Mouse (Mus musculus): ENCODE measurements around the gene Igsf9.

Igsf9 gene

DNA sequence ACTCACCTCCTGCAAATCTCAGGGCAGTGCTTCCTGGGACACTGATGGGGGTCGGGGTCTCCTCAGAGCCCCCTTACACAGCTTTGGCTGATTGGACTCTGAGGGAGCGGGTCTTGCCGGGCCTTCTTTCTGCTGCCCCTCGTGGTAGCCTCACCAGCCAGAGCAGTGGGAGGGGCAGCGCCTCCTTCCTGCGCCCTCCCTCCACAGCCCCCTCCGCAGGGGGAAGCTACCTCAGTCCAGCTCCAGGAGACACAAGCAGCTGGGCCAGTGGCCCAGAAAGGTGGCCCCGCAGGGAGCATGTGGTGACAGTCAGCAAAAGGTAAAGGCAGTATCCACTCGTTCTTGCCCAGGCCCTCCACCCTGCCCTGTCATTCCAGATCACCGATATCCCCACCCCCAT, 15.8 kb downstream of the Igsf9 start:
- no peak for DNase-seq (ENCODE audit: low read depth)

DNA sequence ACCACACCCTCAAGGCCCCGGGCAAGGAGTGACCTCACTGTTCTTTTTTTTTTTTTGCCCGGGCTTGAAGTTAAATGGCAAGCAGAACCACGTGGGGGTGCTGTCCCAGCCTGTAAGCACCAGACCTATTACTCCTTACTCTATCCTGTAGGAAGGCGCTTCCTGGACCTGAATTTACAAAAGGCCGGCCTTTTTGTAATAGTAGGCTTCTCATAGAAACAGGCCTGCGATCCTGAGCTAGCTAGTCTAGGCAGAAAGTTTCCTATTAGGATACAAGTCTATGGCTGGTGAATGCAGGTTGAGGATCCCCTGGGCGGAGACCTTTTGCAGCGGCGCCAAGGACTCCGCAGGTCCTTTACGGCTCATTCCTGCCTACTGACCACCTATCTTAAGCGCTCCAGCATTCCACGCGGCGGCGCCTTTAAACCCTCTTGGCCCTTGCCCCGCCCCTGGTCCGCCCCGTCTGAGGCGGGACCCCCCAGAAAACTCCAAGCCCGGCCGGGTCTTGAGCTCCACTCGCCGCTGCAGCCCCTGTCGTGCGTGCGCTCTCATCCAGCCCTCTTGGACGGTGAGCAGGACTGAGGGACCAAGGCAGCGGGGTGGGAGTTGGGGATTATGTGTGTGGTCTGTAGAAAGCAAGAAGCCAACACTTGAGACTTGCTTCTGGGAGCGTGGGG, 18.3 kb downstream of the Igsf9 start, which contains the start of gene Tagln2:
TSS of gene Tagln2 (plus strand) at position 283 of the 677 bp plus-strand sequence.
- DNase-seq (ENCODE audit: low read depth) = peak; percentile 79

DNA sequence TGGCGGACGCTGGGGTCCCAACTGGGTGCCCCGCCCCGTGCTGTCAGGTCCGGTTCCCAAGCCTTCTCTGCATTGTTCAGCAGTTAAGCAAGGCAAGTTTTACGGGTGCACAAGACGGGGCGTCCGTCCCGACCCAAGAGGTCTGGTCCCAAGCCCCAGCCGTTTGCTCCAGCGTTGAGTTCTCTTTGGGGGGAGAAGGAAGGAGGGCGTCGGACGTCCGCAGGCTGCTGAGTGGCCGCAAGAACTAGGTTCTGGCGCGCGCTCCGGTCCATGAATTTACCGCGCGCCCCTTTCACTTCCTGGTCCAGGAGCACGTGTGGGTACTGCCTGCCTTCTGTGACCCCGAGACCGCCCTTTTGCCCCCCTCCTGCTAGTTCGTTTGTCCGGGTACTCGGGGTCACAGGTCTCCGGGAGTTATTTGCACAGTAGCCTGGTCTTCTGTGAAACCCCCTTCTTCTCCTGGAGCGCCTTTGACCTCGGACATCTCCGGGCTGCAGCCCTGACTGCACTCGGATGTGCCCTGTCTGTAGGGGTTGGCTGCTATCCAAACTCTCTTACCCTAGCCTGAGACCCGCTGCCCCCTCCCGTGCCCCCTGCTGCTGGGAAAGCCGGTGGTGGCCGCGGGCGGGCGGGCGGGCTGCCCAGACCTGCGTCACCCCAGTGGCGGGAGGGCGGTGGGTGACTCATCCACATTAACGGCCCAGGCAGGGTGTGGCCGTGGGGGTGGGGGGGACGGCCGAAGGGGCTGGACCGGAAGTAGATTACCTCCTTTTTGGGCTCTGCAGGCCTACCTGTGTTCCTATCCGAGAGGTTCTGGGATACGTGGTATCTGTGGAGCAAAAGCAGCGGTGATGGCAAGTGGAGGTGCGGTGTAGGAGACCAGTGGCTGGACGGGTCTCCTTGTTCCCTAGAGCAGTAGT, 19.1 kb downstream of the Igsf9 start:
- peak; percentile 81 for DNase-seq (ENCODE audit: low read depth)

DNA sequence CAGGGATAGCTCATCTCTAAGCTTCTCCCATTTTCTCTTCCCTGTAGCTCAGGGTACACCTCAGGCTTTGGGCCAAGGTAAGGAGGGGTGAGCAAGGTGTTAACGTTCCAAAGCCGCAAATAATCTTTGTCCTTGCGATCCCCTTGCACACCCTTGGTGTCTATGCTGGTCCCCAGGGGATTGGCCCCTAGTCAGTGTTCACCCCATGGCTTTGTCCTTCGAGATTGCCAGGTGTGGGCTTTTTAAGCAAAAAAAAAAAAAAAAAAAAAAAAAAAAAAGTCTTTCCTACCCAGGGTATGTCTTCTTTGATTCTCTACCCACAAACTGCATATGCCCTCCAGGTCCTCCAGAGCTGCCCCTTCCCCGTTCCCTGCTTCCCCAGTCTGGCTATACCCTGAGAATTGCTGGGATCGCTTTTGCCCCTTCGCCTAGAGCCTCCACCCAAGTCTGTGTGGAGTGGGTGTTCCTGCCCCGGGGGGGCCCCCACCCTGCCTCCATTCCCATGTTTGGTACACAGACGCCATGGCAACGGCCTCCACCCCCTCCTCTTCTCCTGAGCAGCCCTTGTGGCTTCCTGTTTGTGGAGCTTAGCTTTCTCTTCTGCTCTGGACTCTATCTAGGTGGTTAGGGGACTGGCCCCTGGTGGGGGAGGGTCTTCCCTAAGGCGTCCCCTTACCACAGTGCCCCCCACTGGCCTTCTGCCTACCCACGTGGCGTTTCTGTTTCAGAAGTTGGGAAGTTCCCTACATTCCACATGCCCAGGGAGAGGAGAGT, 20.0 kb downstream of the Igsf9 start:
- DNase-seq (ENCODE audit: low read depth) = peak; percentile 91

DNA sequence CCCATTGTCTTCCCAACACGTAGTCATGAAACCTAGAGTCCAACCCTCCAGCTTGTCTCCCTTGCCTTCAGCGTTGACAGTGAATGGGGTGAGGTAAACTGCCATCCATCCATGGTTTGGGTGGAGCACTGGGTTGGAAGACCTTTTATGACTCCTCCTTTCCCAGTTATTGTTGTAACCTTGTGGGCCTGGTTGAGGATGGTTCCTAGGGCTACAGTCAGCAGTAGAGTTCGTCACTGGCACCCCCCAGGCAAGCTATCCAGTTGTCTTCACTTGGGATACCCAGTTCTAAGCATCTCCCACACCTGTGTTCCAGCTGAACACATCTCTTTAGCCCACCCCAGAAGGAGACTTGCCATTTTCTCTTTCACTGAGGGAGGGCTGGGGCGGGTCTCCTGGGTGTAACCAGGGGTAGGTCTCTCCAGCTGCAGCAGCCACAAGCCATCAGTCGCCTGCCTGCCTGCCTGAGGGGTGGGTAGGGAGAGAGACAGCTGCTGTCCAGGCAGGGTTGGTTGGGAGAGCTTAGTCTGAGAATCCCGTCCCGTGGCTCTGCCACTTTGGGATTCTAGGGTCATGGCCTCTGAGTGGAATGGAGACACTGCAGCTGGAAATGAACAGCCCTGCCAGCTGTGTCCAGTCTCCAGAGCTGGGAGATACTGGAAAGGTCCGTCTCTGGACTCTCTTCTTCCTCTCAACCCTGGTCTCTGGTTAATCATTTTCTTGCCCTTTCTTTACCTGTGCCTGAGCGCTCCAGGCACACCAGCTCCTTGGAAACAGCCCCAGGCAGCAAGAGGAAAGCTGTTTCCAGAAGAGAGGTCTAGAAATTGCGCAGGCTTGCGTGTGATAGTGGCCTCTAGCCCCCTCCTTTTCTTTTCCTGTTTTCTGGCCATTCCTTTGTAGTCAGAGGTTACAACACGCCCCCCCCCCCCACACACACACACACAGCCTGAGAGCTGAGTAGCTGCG, 20.8 kb downstream of the Igsf9 start:
- no peak for DNase-seq (ENCODE audit: low read depth)

DNA sequence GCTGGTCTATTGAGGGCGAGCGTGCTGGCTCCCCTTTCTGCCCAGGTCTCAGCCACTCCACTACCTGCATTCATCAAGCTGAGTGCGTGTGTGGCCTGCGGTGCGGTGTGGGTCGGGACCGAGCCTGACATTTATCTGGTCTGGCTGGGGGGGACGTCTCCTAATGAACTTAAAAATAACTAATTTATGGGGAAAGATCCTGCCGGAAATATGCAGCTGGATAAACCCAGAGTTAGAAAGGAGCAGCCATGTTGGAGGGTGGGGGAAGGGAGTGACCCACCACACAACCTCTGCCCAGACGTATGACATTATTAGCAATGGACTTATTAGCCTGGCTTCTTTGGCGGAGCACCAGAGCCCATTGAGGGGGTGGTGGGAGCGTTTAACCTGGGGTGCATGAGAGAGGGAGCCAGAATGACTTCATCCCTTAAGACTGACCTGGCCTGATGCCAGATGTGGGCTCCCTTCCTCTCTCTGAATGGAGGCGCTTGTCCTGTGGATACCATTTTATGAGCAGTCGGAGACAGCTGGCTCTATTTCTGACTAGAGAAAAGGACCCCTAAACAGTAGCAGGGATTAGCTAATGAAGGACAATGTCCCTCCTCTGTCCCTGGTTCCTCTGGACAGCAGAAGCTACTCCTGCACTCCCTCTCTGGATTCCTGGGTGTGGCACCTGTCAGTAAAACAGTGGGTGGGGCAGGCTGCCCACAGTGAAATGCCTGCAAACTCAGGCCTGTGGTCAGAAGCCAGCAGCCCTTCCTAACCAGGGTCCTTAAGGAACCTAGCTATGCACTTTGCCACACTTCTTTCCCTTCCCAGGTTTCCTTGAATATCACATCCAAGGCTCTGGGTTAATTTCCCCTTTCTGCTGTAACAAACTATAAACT, 21.8 kb downstream of the Igsf9 start:
- no peak for DNase-seq (ENCODE audit: low read depth)

DNA sequence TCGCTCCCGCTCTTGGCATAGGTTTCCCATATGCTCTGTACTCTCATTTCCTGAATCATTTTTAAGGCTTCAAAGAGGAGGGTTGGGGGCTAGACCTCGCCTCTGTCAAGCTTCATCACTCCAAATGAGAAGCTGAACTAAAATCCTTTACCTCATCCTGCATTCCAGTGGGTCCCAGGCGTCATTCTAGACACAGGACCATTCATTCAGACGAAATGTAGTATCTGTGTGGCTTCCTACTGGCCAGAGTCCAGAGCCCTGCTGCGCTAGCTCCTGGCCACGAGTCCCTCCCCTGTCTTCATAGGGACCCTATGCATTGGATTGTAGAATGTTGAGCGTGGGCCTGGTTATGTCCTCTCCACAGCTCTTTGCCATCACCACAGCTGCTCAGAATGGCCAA, 23.2 kb downstream of the Igsf9 start:
- DNase-seq (ENCODE audit: low read depth) = no peak

DNA sequence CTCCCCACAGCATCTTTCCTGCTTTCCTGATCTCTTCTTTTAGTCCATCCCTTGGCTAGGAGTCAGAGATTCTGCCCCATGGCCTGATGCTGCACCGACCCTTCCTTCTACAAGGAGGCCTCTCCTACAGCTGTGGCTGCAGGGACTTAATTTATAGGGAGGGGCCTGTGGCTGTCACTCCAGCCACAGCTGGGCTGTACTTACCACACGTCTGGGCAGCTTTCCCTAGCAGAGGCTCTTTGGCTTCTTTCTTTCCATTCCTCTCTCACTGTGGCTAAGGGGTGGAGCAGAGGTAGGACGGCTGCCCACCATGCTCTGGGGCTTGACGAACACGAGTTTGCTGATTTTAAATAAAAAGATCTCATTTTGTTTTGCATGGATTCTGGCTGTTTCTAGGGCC, 25.4 kb downstream of the Igsf9 start:
- DNase-seq (ENCODE audit: low read depth) = no peak

DNA sequence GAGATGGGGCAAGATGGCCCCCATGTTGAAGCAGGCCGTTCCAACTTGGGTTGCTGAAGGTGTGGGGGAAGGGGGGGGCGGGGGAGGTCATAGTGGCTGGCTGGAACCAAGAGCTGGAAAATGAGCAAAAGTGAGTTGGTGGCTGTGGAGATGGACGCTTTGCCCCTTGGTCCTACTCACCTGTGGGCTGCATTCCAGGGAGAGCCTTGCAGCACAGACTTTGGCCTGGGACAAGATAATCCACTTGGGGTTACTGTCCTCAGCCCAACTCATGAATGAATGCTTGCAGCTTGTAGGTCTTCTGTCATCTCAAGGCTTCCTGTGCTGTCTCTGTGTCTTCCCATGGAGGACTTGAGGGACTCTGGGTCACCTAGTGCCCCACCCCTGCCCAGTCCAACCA, 26.1 kb downstream of the Igsf9 start:
- DNase-seq (ENCODE audit: low read depth) = no peak

DNA sequence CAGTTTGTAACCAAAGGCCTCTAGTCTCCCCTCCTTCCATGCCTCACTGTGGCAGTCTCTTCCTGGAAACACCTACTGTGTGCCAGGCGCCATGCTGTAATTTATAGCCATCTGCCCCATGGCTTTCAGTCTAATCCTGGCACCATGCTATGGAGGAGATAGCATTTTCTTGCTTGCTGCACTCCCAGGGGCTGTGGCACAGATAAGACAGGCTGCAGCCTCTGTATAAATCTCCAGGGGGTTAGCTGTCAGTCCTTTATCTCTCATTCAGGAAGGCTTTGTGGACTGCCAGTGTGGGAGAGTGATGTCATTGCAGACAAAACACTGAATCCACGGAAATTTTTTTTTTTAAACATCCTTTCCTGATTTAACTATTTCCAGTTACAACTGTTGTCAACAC, 26.6 kb downstream of the Igsf9 start:
- DNase-seq (ENCODE audit: low read depth) = no peak

DNA sequence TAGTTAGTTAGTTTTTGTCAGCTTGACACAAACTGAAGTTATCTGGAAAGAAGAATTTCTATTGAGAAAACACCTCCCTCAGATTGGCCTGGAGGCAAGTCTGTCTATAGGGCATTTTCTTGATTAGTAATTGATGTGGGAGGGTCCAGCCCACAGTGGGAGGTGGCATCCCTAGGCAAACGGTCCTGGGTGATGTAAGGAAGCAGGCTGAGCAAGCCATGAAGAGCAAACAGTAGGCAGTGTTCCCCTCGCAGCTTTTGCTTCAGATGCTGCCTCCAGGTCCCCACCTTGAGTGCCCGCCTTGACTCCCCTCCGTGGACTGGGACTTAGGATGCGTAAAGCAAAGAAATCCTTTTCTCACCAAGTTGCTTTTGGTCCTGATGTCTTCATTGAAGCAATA, 27.6 kb downstream of the Igsf9 start:
- DNase-seq (ENCODE audit: low read depth) = no peak

DNA sequence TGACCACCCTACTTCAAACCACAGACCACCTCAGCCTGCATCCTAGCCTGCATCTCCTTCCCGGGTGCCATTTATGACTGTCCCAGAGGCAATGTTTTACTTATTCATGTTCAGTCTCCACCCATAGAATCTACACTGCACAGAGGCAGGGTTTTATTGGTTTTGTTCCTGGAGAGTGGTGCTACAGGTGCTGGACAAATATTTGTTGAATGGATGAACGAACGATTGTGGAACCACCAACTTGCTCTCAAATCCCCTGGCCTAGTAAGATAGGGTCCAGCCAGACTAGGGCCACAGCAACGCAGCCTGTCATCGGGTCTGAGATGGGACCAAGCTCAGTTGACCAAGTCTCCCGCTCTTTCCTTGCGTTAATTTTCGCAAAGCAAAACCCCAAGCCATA, 28.4 kb downstream of the Igsf9 start:
- no peak for DNase-seq (ENCODE audit: low read depth)

DNA sequence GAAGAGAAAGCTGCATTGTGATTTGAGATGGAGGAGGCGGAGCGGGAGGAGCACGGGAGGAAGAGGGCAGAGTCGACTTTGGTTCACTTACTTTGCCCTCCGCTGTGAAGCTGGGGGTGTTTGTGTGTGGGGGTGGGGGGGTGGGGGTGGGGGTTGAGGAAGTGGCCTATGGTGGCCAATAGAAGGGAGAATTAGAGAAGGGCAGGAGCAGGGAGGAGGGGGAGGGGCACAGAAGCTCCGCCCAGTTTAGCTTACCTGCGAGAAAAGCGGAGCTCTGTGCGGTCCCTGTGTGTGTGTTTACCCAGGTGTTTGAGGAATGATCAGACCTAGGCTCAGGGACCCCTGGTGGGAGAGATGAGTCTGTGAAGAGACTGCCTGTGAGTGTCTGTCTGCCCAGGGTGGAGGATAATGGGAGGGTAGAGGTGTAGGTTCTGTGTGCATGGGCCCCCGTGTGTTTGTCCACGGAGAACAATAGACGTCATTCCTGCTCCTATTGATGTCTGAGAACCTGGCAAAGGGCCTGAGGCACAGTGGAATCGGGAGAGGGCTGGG, 28.9 kb downstream of the Igsf9 start:
- no peak for DNase-seq (ENCODE audit: low read depth)

DNA sequence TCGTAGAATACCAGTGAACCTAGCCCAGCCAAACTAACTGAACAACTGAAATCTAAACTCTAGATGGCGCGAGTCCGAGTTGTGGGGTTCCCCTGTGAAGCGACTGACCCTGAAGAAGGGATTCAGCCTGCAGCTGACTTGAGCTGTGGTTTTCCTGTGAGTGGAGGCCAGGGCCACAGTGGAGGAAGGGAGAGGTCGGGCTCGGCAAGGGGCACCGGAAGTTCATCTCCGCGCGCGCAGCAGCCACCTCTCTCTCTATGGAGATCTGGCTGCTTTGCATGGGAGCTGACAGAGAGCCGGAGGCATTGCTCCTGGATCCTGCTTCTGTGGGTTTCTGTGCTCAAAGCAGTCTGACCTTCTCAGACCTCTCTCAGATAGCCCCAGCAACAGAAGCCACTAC, 31.4 kb downstream of the Igsf9 start:
- peak; percentile 87 for DNase-seq (ENCODE audit: low read depth)

DNA sequence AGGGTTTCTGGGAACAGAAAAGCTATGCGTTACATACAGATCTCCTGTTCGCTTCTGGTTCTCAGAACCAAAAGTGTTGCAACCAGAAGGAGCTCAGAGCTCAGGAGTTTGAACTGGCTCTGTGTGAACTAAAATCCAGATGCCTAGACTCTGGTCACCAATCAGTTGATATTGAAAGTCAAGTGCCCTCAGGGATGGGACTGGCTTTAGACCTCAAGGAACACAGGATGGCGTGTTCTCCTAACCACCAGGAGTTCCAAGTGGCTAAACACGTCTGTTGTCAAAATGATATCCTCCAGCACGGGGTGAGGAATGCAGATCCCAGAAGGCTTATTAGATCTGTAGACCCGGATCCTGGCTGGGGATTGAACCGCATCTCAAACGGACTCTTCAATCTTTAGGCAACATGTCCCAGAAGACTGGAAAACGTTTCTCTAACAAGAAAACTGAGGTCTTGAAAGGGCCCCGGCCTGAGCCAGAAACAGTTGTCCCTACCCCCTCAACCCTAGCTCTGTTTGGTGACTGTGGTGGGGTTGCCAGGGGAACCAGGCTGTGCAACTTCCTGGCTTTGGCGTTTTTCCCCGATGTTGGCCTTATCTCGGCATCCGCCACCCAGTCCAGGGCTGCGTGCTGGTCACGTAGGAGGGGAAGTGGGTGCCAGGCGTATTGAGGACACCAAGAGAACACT, 32.1 kb downstream of the Igsf9 start:
- DNase-seq (ENCODE audit: low read depth) = peak; percentile 94

DNA sequence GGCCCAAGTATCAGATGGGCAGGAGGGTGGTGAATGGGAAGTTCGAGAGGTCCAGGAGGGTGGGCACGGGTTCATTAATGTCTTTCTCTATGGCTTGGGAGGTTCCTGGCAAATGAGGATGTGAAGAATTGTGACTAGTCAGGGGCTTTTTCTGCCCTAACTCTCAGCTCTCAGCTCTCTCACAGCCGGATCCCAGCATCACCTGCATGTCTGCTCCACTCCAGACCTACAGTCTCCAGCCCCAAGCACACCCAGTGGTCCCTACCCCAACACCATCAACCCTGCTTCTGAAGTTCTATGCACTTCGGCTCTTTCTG, 32.6 kb downstream of the Igsf9 start:
- no peak for DNase-seq (ENCODE audit: low read depth)

DNA sequence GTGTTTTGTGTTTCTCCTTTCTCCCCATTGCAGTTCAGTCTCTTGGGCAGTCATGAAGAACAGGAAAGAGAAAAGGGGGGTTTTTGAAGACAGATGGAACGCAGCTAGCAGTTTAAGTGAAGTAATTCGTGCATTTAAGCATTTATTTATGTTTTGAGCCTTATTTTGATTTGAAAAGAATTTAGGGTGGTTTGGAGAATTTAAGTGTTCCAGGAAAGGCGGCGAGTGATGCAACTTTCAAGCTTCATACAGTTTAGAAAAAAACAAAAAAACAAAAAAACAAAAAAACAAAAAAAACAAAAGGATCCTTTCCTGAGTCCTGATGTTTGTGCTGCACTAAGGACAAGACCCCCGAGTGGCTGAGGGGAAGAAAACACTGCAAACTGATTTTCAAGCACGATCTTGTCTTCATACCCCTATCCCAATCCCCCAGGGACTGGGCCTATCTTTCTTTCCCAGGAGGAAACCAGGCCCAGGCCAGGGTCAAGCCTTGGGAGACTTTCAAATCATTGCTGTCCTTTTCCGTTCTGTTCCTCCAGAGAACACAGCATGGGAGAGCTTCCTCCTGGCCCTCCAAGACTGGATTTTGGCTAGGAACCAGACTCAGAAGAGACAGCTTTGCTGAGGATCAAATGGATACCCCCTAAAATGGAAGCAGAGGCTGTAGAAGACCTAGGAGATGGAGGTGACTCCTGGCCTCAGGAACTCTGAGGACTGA, 33.1 kb downstream of the Igsf9 start:
- DNase-seq (ENCODE audit: low read depth) = no peak

DNA sequence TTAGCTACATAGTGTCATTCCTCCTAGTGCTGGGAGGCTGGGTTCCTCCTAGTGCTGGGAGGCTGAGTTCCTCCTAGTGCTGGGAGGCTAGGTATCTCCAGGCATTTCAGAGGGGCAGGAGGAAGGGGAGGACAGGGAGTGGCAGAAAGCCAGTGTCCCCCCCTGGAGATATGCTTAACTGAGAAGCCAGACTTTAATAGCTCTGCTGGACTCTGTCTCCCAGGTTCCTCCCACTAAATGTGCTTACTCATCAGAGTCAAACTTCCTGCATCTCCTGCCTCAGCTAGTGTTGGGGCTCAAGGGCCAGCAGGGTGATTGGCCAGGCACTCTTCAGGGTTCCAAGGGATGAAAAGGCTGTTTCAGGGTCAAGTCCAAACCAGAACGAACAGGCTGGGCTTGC, 33.8 kb downstream of the Igsf9 start:
- no peak for DNase-seq (ENCODE audit: low read depth)

DNA sequence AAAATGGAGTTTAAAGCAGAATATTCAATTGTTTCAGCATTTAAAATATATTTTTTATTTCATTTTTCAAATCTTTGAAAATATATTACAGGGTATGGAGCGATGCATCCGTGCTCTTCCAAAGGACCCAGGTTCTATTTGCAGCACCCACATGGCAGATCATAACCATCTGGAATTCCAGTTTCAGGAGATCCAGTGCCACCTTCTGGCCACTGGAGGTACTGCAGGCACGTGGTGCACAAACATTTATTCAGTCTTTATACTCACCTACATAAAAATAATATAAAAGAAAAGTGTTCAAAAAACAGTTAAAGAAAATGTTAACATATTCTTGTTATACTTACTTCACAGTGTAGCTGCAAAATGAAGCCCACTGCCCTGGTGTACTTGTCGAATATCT, 36.4 kb downstream of the Igsf9 start:
- DNase-seq (ENCODE audit: low read depth) = peak; percentile 57

Data from induced T-regulatory cell, adult 2 months (primary cell).